Mouse (Mus musculus): ENCODE measurements around the gene Itga3. TPM values are rescaled to one million over a fixed set of nuclear protein-coding genes. Genes with fewer than 3 reads are reported as not detected.

Itga3 gene
- total RNA-seq (2021) (10 to 100 TPM; 37.8 to 54.0 TPM), polyA plus RNA-seq (2012; rRNA removed) (47.2 and 49.0 TPM in 2 replicates)
- long read RNA-seq, full-length matches to known transcripts, result 21 of 41 reads
- long read RNA-seq, partial matches to known transcripts, result 16 of 41 reads
- long read RNA-seq, other reads (novel, unspliced or antisense), result 4 of 41 reads

DNA sequence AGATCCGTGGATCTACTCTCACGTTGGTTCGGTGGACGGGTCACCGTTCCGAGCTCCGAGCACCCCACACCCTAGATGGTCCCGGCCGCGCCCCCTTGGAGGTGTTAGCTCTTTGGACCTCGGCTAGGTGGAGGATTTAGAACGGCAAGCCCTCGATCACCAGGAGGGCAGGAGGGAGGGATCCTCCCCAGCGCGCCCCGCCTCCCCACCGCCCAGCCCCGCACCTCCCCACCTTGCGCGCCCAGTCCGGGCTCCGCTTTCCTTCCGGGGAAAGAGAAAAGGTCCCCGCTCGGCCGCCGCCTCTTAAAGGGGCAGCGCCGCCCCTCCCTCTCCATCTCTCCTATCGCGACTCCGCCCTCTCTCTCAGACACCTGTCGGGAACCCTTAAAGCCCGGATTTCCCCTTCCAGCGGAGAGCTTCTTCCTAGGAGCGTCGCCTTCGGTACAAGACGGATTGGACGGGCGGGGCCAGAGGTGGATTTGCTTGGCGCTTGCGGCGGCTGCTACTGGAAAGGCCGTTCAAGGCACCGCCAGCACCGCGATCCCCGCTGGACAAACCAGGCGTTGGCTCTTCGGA, at the start of gene Itga3:
TSS of gene Itga3 (minus strand) at position 266 of the 576 bp plus-strand sequence.
- peak; percentile 90 for DNase-seq

DNA sequence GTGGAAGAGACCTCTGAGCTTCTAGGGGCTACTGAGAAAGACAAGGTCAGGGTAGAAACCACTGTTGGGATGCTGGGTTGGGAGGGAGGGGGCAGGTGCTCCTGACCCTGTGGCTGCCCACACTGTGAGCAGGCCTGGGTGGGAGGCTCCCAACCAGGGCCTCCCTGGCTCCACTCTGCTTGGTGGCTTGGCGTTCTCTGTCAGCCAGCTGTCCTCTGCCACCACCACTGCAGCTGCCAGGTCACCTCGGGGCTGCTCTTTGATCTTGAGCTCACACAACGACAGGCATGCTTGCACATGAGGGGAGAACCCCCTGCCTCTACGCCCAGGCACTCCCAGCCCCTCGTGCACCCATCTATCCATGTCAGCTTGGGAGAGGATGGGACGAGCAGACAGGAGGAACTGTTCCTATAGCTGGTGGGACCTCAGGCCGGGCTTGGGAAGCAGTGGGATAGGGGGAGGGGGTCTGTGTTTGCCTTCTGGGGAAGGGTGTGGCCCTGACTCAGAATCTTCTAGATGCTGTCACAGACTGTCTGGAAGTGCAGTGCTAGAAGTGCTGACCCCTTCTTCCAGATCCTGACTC, 48.9 kb upstream of the Itga3 start:
- no peak for DNase-seq

DNA sequence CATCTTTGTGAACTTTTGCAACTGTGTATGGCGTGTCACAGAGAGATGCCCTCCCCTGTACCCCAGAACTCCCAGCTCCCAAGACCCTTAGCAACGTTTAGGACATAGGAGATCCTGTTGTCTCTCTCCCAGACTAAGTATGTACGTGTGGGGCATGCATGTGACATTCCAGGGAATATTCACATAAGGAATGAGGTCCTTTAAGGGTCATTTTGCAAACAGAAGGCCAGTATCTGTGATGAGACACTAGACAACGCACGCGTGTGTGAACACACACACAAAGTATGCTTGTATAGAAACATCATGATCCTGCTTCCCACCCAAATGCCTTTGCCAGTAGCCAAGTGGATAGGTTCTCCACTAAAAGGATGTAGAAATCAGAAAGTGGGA, 45.5 kb upstream of the Itga3 start:
- DNase-seq, result no peak

DNA sequence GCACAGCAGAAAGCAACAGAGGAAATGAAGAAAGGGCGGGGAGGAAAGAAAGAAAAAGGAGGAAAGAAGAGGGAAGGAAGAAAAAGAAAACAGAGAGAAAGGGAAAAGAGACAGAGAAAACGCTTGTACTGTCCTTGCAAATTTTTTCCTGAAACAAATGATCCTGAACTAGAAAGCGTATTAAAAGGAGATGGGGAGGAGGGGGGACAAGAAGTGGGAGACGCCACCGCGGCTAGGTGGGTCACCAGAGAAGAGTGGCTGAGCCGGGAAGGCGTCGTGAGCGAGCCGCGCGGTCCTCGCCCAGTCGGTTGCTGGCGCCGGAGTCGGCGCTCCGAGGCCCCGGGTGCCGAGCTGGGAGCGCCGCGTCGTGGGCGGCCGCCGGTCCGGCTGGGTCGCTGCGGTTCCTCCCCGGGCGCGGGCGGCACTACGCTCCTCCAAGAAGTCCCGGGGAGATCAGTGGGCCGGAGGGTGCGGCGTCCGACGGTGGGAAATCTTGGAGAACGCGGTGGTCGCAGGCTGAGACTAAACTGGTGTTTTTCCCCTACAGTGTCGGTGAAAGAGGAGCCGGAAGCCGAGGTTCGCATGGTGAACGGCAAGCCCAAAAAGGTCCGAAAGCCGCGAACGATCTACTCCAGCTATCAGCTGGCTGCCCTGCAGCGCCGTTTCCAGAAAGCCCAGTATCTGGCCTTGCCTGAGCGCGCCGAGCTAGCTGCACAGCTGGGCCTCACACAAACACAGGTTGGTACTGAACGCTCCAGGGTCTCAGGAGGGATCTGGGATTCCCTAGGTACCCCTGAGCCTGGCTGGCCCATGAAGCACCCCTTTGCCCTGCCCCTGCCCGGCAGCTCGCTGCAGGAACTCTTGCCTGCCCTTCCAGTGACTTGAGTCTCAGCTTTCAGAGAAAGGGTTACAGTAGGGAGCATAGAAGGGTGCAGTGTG, 44.8 kb upstream of the Itga3 start:
- peak; percentile 49 for DNase-seq

DNA sequence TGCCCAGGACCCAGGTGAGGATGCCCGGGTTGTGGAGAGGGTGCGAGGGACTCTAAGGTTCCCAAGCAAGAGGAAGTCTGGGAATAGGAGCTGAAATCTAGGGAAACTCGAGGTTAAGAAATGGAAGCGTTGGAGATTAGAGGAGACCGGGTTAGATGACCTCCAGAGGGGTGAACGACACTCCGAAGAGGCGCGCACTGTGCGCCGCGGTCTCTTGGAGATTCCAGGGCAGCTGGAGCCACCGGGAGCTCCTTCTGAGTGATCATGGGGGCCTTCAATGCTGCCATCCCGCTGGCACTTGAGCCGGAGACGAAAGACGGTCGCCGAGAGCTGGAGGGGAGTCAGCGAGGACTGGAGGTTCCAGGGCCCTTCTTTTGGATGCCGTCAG, 44.0 kb upstream of the Itga3 start:
- no peak for DNase-seq

DNA sequence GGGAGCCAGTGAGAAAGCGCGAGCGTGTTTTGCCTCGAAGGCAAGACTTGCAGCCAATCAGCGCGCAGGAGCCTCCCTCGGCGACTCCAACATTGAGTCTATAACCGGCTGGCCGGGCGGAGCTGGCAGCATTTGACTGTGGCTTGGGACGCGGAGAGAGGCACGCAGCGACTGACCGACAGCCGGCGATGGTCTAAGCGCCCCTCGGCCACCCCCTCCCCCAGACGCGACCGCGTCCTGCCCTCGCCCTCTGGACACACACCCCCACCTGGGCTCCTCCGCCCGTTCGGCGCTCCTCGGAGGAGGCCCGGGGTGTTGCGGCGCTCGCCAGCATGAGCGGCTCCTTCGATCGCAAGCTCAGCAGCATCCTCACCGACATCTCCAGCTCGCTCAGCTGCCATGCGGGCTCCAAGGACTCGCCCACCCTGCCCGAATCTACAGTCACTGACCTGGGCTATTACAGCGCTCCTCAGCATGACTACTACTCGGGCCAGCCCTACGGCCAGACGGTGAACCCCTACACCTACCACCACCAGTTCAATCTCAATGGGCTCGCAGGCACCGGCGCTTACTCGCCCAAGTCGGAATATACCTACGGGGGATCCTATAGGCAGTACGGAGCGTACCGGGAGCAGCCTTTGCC, 43.5 kb upstream of the Itga3 start, which contains the start of gene Dlx3:
TSS of gene Dlx3 (plus strand) at position 130 of the 643 bp plus-strand sequence.
- peak; percentile 52 for DNase-seq

DNA sequence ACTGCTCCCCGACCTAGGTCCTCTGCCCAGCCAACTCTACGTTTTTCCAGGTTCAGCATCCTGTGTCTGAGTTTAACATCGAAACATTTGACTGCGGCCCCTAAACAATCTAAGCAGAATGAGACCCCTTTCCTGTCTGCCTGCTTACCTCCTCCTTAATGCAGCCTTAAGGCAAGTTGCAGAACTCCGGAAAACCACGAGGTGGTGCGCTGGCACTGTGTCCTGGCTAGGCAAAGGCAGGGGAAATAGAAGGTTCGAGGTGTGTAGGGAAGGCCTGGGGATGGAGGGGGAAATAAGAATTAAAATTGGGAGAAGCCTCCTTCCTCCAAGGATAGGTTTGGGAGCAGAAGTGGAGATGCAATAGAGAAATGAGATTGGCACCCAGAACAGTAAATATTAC, 41.9 kb upstream of the Itga3 start:
- peak; percentile 75 for DNase-seq

DNA sequence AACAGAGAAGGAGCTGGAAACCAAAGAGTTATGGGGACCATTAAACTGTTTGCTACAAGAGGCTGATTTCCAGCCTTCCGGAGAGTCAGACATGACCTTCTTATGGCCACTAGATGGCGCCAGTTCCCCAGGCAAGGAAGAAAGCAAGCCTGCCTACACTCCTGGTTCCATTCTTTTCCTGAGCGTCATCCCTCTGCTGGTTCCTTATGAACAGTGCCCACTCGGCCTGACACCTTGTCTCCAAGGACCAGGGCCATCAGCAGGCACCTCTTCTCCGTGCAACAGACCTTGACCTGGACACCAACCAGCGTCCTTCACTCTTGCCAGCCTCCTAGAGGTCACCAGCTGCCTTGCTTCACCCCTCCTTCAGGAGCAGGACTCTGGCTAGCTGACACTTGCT, 40.4 kb upstream of the Itga3 start:
- DNase-seq, result peak; percentile 59

DNA sequence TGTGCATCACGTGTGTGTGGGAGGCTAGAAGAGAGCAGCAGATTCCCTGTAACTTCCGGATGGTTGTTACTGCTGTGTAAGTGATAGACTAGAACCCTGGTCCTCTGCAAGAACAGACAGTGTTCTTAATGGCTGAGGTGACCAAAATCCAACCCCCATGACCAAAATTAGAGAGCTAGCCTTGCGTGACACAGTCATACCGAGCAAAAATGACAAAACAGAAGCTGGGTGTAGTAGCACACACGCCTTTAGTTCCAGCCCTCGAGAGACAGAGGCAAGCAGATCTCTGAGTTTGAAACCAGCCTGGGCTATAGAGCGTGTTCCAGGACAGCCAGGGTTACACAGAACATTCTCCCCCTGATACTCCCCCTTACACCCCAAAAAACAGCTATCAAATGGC, 33.5 kb upstream of the Itga3 start:
- DNase-seq, result no peak

DNA sequence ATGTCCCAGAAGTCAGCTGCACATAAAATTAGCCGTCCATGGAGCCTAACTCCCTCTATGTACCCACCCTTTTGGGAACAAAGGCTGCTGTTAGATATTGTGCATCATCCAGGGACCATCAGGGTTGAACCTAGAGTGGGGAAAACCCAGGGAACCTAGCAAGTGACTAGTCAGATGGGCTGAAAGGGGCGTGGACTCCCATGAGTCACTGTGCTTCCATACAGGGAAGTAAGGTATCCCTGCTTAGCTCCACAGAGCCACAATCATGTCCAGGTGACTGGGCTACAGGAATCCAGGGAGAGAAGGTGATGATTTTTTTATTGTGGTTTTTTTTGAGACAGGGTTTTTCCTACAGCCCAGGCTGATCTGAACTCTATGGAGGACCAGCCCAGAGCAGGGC, 32.4 kb upstream of the Itga3 start:
- no peak for DNase-seq

DNA sequence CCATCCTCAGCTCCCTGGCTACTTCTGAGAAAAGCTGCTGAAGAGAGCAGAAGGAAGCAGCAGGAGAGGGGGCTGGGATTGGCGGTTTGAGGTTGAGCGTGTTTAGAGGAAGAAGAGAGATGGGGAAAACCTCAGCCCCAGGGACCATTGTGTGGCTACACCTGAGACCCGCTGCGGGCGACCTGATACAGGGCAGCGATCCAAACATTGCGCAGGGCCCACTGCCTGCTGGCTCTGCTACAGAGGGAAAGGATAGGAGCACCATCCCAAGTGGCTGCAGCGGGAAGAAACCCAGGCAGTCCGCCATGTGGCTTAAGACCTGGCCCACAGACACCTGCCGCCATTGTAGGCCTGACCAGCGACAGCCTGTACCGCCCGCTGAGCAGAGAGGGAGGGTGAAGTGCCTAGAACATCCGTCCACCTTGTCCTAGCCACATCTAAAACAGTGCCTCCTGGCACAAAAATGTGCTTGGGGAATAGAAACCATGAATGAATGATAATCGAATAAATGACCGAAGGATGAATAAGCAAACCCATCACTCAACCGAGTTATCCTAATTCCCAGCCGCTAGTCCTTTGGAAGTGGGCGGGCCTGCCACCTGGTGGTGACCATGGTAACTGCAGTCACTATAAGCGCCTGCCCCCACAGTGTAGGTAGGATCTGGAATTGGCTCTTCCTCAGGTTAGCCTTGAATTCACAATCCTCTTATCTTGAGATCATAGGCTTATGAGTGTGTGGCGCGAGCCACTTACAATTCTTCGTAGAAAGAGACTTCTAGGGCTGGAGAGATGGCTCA, 30.0 kb upstream of the Itga3 start:
- DNase-seq, result peak; percentile 92

DNA sequence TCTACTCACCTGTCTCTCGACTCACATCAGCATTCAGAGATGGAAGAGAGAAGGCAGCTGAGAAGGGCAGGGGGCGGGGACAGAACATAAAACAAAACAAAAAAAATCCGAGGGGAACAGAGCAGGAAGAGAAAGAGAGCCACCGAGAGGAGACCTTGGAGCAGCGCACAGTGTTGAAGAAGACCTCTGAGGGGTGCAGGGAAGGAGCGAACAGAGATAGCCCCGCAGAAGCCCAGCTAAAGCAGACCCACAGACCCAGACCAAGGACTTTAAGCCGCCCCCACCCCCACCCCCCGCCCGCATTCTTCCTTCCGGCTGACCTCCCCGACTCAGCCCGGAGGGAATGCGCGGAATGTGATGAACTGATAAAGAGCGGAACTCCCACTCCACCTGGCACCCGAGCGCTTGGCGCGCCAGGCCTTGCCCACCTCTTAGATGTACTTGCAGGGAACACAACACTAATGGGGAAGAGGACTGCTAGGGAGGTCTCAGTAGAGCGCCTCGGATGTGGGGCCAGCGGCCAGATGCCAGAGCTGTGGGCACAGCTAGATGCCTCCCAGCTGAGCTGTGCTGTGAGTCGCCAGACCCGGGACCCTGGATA, 28.8 kb upstream of the Itga3 start:
- peak; percentile 73 for DNase-seq

DNA sequence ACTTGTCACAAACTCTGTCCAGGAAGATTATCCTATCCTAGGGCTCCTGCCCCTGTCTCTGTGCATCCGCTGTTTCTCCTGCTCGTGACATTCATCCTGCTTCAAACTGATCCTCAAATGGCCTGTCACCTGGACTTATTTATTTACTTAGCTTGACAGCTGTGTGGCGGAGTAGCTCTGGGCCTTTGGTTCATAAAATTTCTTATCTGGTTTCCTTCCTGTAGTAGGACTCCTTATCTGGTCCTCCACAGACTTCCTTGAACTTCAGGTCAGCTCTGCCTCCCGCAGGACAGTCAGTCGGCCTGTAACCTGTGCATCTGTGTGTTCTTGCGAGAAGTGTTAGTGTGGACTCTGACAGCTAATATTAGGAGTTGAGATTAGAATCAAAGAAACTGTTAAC, 27.7 kb upstream of the Itga3 start:
- DNase-seq, result peak; percentile 45

DNA sequence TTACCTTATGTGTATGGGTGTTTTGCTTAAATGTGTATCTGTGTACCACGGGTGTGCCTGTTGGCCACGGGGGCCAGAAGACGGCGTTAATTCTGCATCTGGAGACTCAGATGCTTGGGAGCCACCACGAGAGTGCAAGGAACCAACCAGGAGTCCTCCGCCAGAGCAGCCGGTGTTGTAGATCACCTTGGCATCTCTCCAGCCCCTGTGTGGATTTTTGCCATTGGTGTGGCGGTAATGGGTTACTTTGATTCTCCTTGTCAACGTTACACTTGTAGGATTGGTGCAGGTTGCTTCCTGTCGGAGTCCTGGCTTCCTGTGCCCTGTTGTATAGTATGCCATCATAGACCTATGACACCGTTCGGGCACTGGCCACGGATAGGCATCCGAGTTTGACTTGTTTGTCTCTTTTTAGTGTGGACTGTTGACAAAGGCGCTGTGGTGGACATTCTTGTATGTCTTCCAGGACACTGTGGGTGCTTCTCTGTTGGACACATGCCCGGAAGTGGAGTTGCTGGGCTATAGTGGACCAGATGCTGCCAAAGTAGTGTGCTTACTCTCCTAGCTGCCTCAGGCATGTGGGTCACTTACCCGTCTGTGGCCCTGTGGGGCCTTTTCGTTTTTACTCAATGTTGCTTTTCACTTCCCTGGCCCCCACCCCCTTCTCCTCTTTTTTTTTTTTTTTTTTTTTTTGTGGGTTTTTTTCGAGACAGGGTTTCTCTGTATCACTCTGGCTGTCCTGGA, 25.7 kb upstream of the Itga3 start:
- no peak for DNase-seq

DNA sequence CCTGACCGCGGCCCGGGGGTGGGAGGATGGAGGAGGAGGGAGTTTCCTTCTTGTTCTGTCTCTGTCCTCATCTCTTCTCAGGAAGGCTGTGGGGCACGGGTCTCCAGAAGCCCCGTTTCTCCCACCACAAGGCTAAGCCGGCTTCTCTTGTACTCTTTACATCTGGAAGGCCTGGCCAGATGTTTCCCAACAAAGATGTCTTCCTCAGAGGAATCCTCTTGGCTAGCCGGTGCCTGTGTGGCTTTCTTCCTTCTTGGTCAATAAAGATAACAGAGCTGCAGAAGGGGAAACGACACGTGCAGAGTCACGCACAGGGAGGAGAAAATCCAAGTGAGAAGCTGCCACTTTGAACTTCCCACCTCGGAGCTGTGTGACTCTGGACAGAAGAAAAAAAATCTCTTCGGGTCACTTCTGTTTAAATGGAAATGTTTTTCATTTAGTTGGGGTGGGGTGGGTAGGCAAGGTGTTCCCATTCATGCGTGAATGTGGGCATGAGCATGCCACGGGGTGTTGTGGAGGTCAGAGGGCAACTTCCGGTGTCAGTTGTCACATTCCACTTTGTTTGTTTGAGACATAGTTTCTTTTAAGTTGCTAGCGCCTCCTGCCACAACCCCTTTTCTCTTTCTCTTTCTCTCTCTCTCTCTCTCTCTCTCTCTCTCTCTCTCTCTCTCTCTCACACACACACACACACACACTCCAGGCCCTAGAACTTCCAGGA, 24.6 kb upstream of the Itga3 start:
- no peak for DNase-seq

DNA sequence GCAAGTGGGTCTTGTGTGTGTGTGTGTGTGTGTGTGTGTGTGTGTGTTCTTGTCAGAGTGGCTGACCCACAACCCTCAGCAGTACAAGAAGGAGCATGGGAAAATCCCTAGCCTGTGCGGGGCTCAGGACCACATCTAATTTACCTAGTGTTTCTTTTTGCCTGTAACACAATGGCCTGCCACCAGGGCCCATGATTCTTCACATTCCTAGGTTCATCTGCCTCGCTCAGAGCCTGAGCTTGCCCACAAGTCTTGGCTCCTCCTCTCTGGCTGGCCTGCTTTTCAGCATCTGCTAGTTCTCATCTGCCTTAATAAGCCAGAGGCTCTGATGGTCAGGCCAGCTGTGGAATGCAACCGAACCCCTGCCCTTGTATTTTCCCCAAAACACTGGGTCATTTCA, 23.8 kb upstream of the Itga3 start:
- no peak for DNase-seq

DNA sequence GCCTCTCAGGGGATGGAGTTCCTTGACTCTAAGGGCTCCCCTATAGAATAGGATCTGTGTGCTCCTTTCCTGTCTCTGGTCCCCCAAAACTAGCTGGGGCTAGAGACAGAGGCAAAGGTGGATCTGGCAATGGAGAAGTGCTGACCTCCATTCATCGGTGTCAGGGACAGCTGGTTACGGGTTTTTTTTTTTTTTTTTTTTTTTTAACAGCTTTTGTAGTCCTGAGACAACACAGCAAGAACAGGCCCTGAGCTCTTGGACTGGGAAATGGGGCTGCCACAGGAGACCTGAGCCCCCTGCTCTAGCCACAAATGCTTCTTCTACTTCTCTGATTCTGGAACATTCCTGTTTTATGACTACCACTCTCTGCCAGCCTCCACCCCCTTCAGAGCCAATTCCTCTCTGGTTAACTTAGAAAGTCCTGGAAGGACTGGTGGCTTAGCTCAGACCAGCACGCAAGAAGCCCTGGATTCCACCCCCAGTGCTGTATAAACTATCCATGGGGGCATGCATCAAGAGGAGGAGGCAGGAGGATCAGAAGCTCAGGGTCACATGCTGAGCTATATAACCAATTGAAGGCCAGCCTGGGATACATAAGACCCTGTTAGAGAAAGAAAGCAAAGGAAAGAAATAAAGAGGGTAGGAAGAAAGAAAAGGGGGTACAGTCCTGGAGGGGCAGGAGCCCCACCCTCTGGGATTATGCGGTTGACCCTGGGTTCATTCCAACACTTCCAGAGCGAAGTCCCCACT, 21.9 kb upstream of the Itga3 start:
- no peak for DNase-seq

DNA sequence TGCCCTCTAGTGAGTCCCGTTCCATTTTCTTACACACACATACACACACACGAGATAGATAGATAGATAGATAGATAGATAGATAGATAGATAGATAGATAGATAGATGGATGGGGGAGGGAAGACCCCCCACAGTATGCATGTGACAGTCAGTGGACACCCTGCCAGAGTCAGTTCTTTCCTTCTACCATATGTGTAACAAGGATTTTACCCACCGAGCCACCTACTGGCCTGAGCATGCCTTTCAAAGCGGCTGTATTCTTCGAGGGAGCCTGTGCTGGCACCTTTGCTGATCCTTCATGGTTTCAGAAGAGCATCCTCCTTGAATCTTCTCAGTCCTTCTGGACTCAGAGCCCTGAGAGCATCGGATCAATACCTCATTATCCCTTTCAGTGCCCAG, 21.3 kb upstream of the Itga3 start:
- no peak for DNase-seq

Measured in adrenal gland, adult 2 months (tissue).